In the genomic region with DNA sequence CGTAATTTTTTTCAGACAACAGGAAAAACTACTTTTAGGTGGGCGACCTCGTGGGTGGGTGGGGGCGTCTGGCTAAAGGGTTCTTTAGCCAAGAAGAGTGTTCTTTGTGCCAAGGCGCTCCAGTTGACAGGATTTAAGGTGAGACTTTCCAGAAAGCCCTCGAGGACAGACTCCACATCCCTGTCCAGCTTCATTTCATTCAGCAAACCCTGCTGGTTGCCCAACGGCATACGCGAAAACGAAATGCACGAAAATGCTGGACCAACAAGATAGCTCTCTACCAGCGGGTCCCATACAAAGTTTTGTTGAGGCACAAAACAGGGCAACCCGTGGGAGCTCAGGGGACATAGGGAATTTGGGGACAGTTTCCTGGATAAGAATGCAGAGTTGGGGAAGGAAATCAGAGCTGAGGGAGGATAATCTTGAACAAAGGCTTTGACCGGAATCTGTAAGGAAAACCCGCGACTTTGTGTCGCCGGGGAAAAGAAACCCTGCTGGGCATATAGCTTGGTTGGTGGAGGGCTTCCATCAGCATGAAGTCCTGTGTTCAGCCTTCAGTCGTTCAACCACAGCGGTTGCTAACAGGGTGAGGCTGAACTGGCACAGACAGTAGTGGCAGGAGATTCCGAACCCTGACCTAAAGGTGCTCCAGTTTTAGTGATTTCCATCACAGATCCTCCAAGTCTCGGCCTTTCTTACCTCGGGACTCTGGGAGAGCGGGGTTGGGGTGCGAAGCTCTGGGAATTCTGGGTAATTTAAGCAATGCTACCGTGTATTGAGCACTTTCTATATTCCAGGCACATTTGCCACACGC, we compare ENCODE assay signal across 10 mouse cellular contexts. TPM values are rescaled to one million over a fixed set of nuclear protein-coding genes. Genes with fewer than 3 reads are reported as not detected.
DNase-seq lines count a peak whose midpoint lies in the region; ATAC-seq lines count a peak whose summit lies in the region.
"Had no signal": no experiment of that assay in that cellular context is flagged by ENCODE, and none has a peak within 500 bp of the region (broad histone marks: within the 10 kb centered on the region; RNA-seq: fewer than 3 reads in every experiment).

No protein-coding gene starts in this region.

- ATAC-seq in kidney, embryonic 16.5 days (ENCODE audit: low FRiP score, low TSS enrichment), result no peak
- ATAC-seq in embryonic facial prominence, embryonic 11.5 days (replicated peaks; ENCODE audit: insufficient number of reproducible peaks, low FRiP score, low TSS enrichment, low read depth), result no peak
- no peak for ATAC-seq in intestine, embryonic 16.5 days
- ATAC-seq in neural tube, embryonic 12.5 days (ENCODE audit: low FRiP score, low read depth), result no peak

- peak overlapping the region; percentile 92 for H3K4me2 ChIP-seq in kidney, embryonic 16.5 days (replicated peaks; ENCODE audit: low read depth, low read length)
- peak overlapping the region; percentile 95 for H3K4me2 ChIP-seq in embryonic facial prominence, embryonic 11.5 days (ENCODE audit: low read depth, low read length)
- H3K4me2 ChIP-seq in intestine, embryonic 16.5 days (ENCODE audit: low read depth, low read length), result peak overlapping the region; percentile 92
- H3K4me2 ChIP-seq in neural tube, embryonic 12.5 days (replicated peaks), result peak overlapping the region; percentile 84

- H3K36me3 ChIP-seq in kidney, embryonic 16.5 days (ENCODE audit: insufficient read depth, low read length), result no peaks in the 10 kb centered on the region
- H3K36me3 ChIP-seq in embryonic facial prominence, embryonic 11.5 days (replicated peaks; ENCODE audit: control insufficient read depth, insufficient read depth, low read depth, low read length), result no peaks in the 10 kb centered on the region
- H3K36me3 ChIP-seq in intestine, embryonic 16.5 days (ENCODE audit: control insufficient read depth, insufficient read depth, low read length), result no peaks in the 10 kb centered on the region
- no peaks in the 10 kb centered on the region for H3K36me3 ChIP-seq in neural tube, embryonic 12.5 days

- peak overlapping the region; percentile 52 for H3K4me3 ChIP-seq in kidney, embryonic 16.5 days (ENCODE audit: low read length)
- peak overlapping the region; percentile 27 for H3K4me3 ChIP-seq in embryonic facial prominence, embryonic 11.5 days (ENCODE audit: low read depth, low read length)
- peak overlapping the region; percentile 51 for H3K4me3 ChIP-seq in intestine, embryonic 16.5 days (ENCODE audit: low read length)
- H3K4me3 ChIP-seq in neural tube, embryonic 12.5 days, result peak overlapping the region; percentile 44
- H3K4me3 ChIP-seq: erythroblast, embryonic 14.5 days had no signal

- peak overlapping the region; percentile 58; the same call in 1 of the 2 replicates for H3K9ac ChIP-seq in kidney, embryonic 16.5 days (replicated peaks; ENCODE audit: low read length)
- H3K9ac ChIP-seq in embryonic facial prominence, embryonic 11.5 days (replicated peaks; ENCODE audit: low read length), result no peak overlapping the region
- peak overlapping the region; percentile 64; the same call in 1 of the 2 replicates for H3K9ac ChIP-seq in intestine, embryonic 16.5 days (ENCODE audit: low read depth, low read length)
- H3K9ac ChIP-seq in neural tube, embryonic 12.5 days, result peak overlapping the region; percentile 57; the same call in 1 of the 2 replicates

- H3K9me3 ChIP-seq in kidney, embryonic 16.5 days (ENCODE audit: low read length), result no peaks in the 10 kb centered on the region
- H3K9me3 ChIP-seq in embryonic facial prominence, embryonic 11.5 days (replicated peaks; ENCODE audit: control insufficient read depth, low read length), result no peaks in the 10 kb centered on the region
- H3K9me3 ChIP-seq in intestine, embryonic 16.5 days (ENCODE audit: control insufficient read depth, low read length), result no peaks in the 10 kb centered on the region
- no peaks in the 10 kb centered on the region for H3K9me3 ChIP-seq in neural tube, embryonic 12.5 days

- peaks cover 55% of the 10 kb centered on the region for H3K4me1 ChIP-seq in kidney, embryonic 16.5 days (ENCODE audit: insufficient read depth, low read length)
- H3K4me1 ChIP-seq in embryonic facial prominence, embryonic 11.5 days (ENCODE audit: control insufficient read depth, insufficient read depth, low read length), result peaks cover 10% of the 10 kb centered on the region
- H3K4me1 ChIP-seq in intestine, embryonic 16.5 days (ENCODE audit: control insufficient read depth, insufficient read depth, low read length), result peaks cover 35% of the 10 kb centered on the region
- H3K4me1 ChIP-seq in neural tube, embryonic 12.5 days, result peaks cover 66% of the 10 kb centered on the region

- H3K27ac ChIP-seq in kidney, embryonic 16.5 days (ENCODE audit: low read length), result no peak overlapping the region
- no peak overlapping the region for H3K27ac ChIP-seq in embryonic facial prominence, embryonic 11.5 days (replicated peaks; ENCODE audit: low read depth, low read length)
- no peak overlapping the region for H3K27ac ChIP-seq in intestine, embryonic 16.5 days (ENCODE audit: low read length)
- H3K27ac ChIP-seq in neural tube, embryonic 12.5 days, result no peak overlapping the region

- H3K27me3 ChIP-seq in kidney, embryonic 16.5 days (ENCODE audit: insufficient read depth, low read length), result peaks cover 65% of the 10 kb centered on the region
- peaks cover 35% of the 10 kb centered on the region for H3K27me3 ChIP-seq in embryonic facial prominence, embryonic 11.5 days (ENCODE audit: control insufficient read depth, insufficient read depth, low read length)
- peaks cover 51% of the 10 kb centered on the region for H3K27me3 ChIP-seq in intestine, embryonic 16.5 days (replicated peaks; ENCODE audit: control insufficient read depth, insufficient read depth, low read length)
- H3K27me3 ChIP-seq in neural tube, embryonic 12.5 days (replicated peaks), result peaks cover 78% of the 10 kb centered on the region

- WGBS in kidney, embryonic 16.5 days, result 11% methylated on average over 27 of the region's 27 CpGs
- 5% methylated on average over 27 of the region's 27 CpGs for WGBS in embryonic facial prominence, embryonic 11.5 days
- WGBS in intestine, embryonic 16.5 days, result 22% methylated on average over 27 of the region's 27 CpGs
- 6% methylated on average over 27 of the region's 27 CpGs for WGBS in neural tube, embryonic 12.5 days

- no peak for DNase-seq in kidney, postnatal 14 days
- peak; percentile 22 for DNase-seq in embryonic facial prominence, embryonic 11.5 days (ENCODE audit: low spot score)
- DNase-seq in cerebellum, adult 11 months, result no peak
- no peak for DNase-seq in urinary bladder, postnatal 4 days (ENCODE audit: low spot score in 2 of 2)
- no peak for DNase-seq in layer of hippocampus, postnatal 36 days

RNA-seq across cellular contexts. Expression of gene Grrp1, which starts 3.6 kb away (rescaled TPM):
- 12.2 and 12.8 TPM in 2 replicates for polyA plus RNA-seq in kidney, embryonic 16.5 days (2015; fragmentation: Nextera tagmentation; extraction: Ambion mirVana)
- polyA plus RNA-seq in embryonic facial prominence, embryonic 11.5 days (2014; fragmentation: Nextera tagmentation; extraction: Ambion mirVana), result 5.7 and 7.7 TPM in 2 replicates
- 3.6 and 5.0 TPM in 2 replicates for polyA plus RNA-seq in intestine, embryonic 16.5 days (2015; fragmentation: Nextera tagmentation; extraction: Ambion mirVana)
- 9.7 and 10.2 TPM in 2 replicates for polyA plus RNA-seq in neural tube, embryonic 12.5 days (2016; fragmentation: Nextera tagmentation; extraction: Ambion mirVana)
- 1 to 10 TPM; 2.7 to 7.4 TPM for total RNA-seq in layer of hippocampus, postnatal 36 days (2021)

RNA-seq across cellular contexts. Expression of gene Gm30191, which starts 3.6 kb away (rescaled TPM):
- not detected in 2 replicates for polyA plus RNA-seq in kidney, embryonic 16.5 days (2015; fragmentation: Nextera tagmentation; extraction: Ambion mirVana)
- not detected in 2 replicates for polyA plus RNA-seq in embryonic facial prominence, embryonic 11.5 days (2014; fragmentation: Nextera tagmentation; extraction: Ambion mirVana)
- not detected in 2 replicates for polyA plus RNA-seq in intestine, embryonic 16.5 days (2015; fragmentation: Nextera tagmentation; extraction: Ambion mirVana)
- polyA plus RNA-seq in neural tube, embryonic 12.5 days (2016; fragmentation: Nextera tagmentation; extraction: Ambion mirVana), result 0.33 TPM in 1 of 2 replicates, not detected in the other
- total RNA-seq in layer of hippocampus, postnatal 36 days (2021), result not detected
- total RNA-seq: megakaryocyte-erythroid progenitor cell, adult 5-6 weeks had no signal

RNA-seq across cellular contexts. Expression of gene Zfp593, which starts 4.9 kb away (rescaled TPM):
- polyA plus RNA-seq in kidney, embryonic 16.5 days (2015; fragmentation: Nextera tagmentation; extraction: Ambion mirVana), result 15.0 and 15.8 TPM in 2 replicates
- 16.5 and 18.3 TPM in 2 replicates for polyA plus RNA-seq in embryonic facial prominence, embryonic 11.5 days (2014; fragmentation: Nextera tagmentation; extraction: Ambion mirVana)
- 13.0 and 14.5 TPM in 2 replicates for polyA plus RNA-seq in intestine, embryonic 16.5 days (2015; fragmentation: Nextera tagmentation; extraction: Ambion mirVana)
- polyA plus RNA-seq in neural tube, embryonic 12.5 days (2016; fragmentation: Nextera tagmentation; extraction: Ambion mirVana), result 18.6 and 18.9 TPM in 2 replicates
- total RNA-seq in layer of hippocampus, postnatal 36 days (2021), result 10 to 100 TPM; 10.2 to 11.4 TPM

RNA-seq across cellular contexts. Expression of gene E130218I03Rik, which starts 6.9 kb away (rescaled TPM):
- 0.62 and 0.67 TPM in 2 replicates for polyA plus RNA-seq in kidney, embryonic 16.5 days (2015; fragmentation: Nextera tagmentation; extraction: Ambion mirVana)
- 0.39 and 0.65 TPM in 2 replicates for polyA plus RNA-seq in embryonic facial prominence, embryonic 11.5 days (2014; fragmentation: Nextera tagmentation; extraction: Ambion mirVana)
- polyA plus RNA-seq in intestine, embryonic 16.5 days (2015; fragmentation: Nextera tagmentation; extraction: Ambion mirVana), result 0.28 and 0.34 TPM in 2 replicates
- 0.45 and 0.84 TPM in 2 replicates for polyA plus RNA-seq in neural tube, embryonic 12.5 days (2016; fragmentation: Nextera tagmentation; extraction: Ambion mirVana)
- not detected for total RNA-seq in layer of hippocampus, postnatal 36 days (2021)
- total RNA-seq: megakaryocyte-erythroid progenitor cell, adult 5-6 weeks had no signal
- polyA plus RNA-seq: erythroblast, embryonic 14.5 days had no signal

RNA-seq across cellular contexts. Expression of gene Cnksr1, which starts 12.1 kb away (rescaled TPM):
- polyA plus RNA-seq in kidney, embryonic 16.5 days (2015; fragmentation: Nextera tagmentation; extraction: Ambion mirVana), result 9.6 and 10.9 TPM in 2 replicates
- 0.93 and 1.1 TPM in 2 replicates for polyA plus RNA-seq in embryonic facial prominence, embryonic 11.5 days (2014; fragmentation: Nextera tagmentation; extraction: Ambion mirVana)
- 16.9 and 18.3 TPM in 2 replicates for polyA plus RNA-seq in intestine, embryonic 16.5 days (2015; fragmentation: Nextera tagmentation; extraction: Ambion mirVana)
- polyA plus RNA-seq in neural tube, embryonic 12.5 days (2016; fragmentation: Nextera tagmentation; extraction: Ambion mirVana), result 0.13 and 0.19 TPM in 2 replicates
- under 1 TPM; 0.35 to 0.58 TPM for total RNA-seq in layer of hippocampus, postnatal 36 days (2021)
- total RNA-seq: megakaryocyte-erythroid progenitor cell, adult 5-6 weeks had no signal
- polyA plus RNA-seq: erythroblast, embryonic 14.5 days had no signal
